Mouse (Mus musculus) cerebellum, postnatal 4 days (tissue): Measurements from ENCODE around the gene Prdm12.
"Not testable (repeated sequence)": the region's sequence is repeated elsewhere in the genome, so short reads cannot be mapped to it uniquely, and the experiment has no call there.

ENCODE experiments used
- DNase-seq, 2 experiments: peaks; one replicate each; pipeline ENCODE4 v3.0.0; 2022; ENCODE audit warnings: low spot score in 2 of 2, mixed read lengths in 1 of 2

Gene Prdm12

GRCm38 (mm10) chr2:31641929-31642328 lies 2.1 kb downstream of the Prdm12 start:
- DNase-seq, result no peak

GRCm38 (mm10) chr2:31653971-31654853 lies 14.4 kb downstream of the Prdm12 start:
- DNase-seq, result peak in 1 of 2 experiments; percentile 46

GRCm38 (mm10) chr2:31654854-31655559 lies 15.2 kb downstream of the Prdm12 start:
- DNase-seq, result peak; percentile 50 to 69

GRCm38 (mm10) chr2:31656374-31656773 lies 16.5 kb downstream of the Prdm12 start:
- DNase-seq, result no peak

DNA sequence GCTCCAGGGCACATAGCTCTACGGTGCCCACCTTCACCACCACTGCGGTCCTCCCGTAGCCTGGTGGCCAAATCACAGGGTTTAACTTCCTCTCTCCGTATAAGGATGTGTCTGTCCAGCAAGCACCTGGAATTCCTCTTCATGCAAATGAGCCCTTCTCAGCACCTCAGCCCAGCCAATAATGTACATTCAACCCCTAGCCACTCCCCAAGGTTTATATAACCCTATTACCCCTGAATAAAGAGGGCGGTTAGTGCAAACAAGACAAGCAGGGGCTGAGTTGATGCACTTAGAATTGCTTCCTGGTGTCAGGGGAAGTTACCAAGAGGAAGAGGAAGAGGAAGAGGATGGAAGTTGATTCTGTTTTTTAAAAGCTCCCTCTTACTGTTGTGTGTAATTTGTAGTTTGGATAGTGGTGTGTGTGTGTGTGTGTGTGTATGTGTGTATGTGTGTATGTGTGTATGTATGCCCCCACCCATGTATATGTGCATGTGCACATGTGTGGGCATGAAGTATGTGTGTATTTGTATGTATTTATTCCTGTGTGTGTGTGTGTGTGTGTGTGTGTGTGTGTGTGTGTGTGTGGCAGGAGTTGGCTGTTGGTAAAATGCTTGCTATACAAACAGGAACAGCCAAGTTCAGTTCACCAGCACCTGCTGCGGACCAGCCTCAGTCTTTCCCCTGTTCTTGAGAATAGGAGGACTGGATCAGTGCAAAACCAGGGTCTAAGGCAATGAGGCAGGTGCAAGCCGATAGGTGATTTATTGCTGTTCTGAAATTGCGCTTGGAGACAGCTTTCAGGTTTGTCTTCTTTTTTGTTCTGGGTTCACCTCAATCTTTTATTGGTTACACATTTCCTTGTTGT lies 23.3 kb downstream of the Prdm12 start:
- no peak for DNase-seq

DNA sequence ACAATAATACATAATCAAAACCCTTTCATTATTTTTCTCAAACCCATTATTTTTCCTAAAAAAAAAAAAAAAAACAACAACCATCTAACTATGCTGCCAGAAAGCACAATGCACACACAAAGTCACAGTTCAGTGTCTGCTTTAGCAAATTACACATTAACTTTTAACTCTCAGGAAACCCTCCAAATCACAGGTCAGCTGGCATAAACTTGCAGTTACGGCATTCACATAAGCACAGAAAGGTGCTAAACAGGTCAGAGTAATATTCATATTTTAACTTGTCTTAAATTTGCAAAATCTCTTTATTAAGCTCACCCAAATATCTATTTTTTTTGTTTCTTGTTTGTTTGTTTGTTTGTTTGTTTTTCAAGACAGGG lies 24.0 kb downstream of the Prdm12 start:
- DNase-seq, result no peak

DNA sequence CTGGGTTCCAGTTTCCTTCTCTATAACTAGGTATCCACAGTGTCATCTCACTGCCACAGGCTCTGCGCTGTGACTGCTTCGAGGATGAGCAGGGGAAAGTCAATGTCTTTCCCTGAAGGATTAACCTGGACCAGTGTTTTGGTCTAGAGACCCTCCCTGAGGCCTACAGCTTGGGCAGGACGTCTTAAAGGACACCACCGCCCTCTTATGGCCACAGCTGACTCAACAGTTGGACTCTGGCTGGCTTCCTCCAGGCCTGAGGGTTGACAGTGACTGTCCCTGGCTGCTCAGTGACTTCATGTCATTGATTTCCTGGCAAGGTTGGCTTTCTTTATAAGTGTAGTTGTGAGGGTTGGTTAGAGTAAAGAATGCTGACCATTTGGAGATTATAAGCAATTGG lies 27.5 kb downstream of the Prdm12 start:
- DNase-seq, result peak in 1 of 2 experiments; percentile 36

- peak; percentile 57 to 89 for DNase-seq
Measured at GRCm38 (mm10) chr2:31670551-31671035, 30.8 kb downstream of the Prdm12 start, which contains the start of gene Exosc2. Gene Exosc2, plus strand, starts transcription at chr2:31670715.

GRCm38 (mm10) chr2:31678641-31679040 lies 38.8 kb downstream of the Prdm12 start:
- no peak for DNase-seq

DNA sequence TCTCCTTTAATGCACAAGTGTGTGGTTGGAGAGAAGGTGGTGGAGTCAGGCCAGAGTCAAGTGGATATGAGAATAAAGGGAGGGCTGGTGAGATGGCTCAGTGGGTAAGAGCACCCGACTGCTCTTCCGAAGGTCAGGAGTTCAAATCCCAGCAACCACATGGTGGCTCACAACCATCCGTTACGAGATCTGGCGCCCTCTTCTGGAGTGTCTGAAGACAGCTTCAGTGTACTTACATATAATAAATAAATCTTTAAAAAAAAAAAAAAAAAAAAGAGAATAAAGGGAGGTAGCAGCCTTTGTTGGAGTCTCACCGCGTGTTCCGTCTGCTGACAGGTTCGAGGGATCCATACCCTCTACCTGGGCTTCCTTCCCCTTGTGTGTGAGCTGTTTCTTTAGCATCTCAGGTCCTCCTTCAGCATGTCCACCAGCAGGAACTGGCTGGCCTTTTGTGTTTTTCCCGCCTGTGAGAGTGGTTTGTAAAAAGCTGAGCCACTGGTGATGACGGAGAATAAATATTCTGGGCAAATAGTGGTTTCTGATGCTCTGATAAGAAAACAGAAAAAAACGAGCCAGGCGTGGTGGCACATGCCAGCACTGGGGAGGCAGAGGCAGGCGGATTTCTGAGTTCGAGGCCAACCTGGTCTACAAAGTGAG lies 41.3 kb downstream of the Prdm12 start:
- not testable (repeated sequence) for DNase-seq

GRCm38 (mm10) chr2:31681731-31682235 lies 41.9 kb downstream of the Prdm12 start:
- no peak for DNase-seq

- DNase-seq, result peak in 1 of 2 experiments; percentile 49
Measured at GRCm38 (mm10) chr2:31683666-31684065, 43.8 kb downstream of the Prdm12 start.

- DNase-seq, result peak; percentile 70 to 90
Measured at GRCm38 (mm10) chr2:31688074-31688925, 48.5 kb downstream of the Prdm12 start, which contains the start of gene Abl1. Gene Abl1, plus strand, starts transcription at chr2:31688376.

GRCm38 (mm10) chr2:31689045-31689444 lies 49.2 kb downstream of the Prdm12 start:
- no peak for DNase-seq

DNA sequence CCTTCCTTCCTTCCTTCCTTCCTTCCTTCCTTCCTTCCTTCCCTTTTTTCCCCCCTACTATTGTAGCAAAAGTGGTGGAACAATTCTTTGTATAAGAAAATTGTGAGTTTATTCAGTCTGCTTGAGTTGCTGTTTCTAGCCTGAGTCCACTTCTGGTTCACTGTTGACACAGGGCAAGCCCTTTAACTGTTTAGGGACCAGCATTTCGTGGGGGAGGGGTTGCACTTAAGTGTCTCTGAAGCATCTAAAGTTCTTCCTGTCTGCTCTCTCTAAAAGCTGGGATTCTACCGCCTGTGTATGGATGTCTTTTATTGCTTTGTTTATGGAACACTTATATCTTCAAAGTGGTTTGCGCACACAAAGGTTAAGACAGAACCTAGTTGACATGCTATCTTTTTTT lies 50.2 kb downstream of the Prdm12 start:
- DNase-seq, result no peak

DNA sequence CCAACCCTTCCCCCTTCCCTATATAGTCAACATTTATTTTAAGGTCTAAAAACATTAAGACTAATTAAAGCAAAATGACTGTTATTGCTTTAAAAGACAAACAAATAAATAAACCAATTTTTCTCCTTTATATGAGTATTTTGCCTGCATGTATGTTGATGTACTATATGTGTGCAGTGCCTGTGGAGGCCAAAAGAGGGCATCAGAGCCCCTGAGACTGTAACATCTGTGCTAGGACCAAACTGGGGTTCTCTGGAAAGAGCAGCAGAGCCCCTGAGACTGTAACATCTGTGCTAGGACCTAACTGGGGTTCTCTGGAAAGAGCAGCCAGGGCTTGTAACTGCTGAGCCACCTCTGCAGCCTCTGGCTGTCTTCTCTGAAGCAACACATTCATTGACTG lies 58.4 kb downstream of the Prdm12 start:
- DNase-seq, result no peak

GRCm38 (mm10) chr2:31700545-31701446 lies 61.0 kb downstream of the Prdm12 start:
- DNase-seq, result no peak

DNA sequence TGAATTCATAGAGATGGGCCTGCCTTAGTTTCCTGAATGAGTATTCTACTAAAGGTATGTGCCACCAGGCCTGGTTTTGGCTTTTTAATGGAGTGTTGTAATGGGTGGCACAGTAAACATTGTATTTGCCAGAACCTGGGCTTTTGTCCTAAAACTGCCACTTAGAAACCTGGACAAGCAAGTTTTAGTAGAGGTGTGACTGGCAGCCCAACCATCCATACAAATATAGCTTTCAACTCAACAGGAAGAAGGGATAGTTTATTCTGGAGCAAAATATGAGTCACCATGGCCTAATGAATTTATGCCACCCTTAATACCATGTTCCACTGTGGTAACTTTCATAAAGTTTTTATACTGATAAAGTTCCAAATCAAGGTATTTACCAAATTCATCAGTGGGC lies 63.4 kb downstream of the Prdm12 start:
- DNase-seq, result no peak
